Mouse (Mus musculus) myocyte (in vitro differentiated cells): ENCODE measurements around the gene Twnk.
A peak's percentile ranks its signal among the peaks of the same experiment; 100 is the strongest.

ENCODE experiments used
- CEBPB ChIP-seq: IDR thresholded peaks from 2 replicates; pipeline ENCODE4 v1.6.1; 2011; ENCODE audit warnings: mild to moderate bottlenecking, moderate library complexity; ENCODE audit not compliant: poor library complexity, insufficient read depth, severe bottlenecking
- E2F4 ChIP-seq: IDR thresholded peaks from one replicate; pipeline ENCODE4 v1.6.1; 2011; ENCODE audit warnings: mild to moderate bottlenecking, control low read depth, moderate library complexity; ENCODE audit not compliant: insufficient read depth
- MAX ChIP-seq: IDR thresholded peaks from one replicate; pipeline ENCODE4 v1.6.1; 2011; ENCODE audit warnings: low read depth, mild to moderate bottlenecking, control low read depth
- MYOG ChIP-seq, 3 experiments: IDR thresholded peaks; one replicate each; pipeline ENCODE4 v1.6.1; 2011; ENCODE audit warnings: control low read depth in 2 of 3, low read depth in 2 of 3, mild to moderate bottlenecking in 2 of 3; ENCODE audit not compliant: insufficient read length in 2 of 3, control insufficient read depth in 1 of 3, insufficient read depth in 1 of 3
- POLR2A ChIP-seq: IDR thresholded peaks from one replicate; pipeline ENCODE4 v1.6.1; 2011; ENCODE audit warnings: low read depth, mild to moderate bottlenecking, control low read depth, moderate library complexity; ENCODE audit not compliant: insufficient read length
- POLR2AphosphoS2 ChIP-seq: IDR thresholded peaks from one replicate; pipeline ENCODE4 v1.6.1; 2011; ENCODE audit warnings: low read depth, control low read depth; ENCODE audit not compliant: insufficient read length
- TCF12 ChIP-seq: IDR thresholded peaks from one replicate; pipeline ENCODE4 v1.6.1; 2011; ENCODE audit warnings: mild to moderate bottlenecking, control low read depth; ENCODE audit not compliant: poor library complexity, insufficient read depth, severe bottlenecking
- USF1 ChIP-seq: IDR thresholded peaks from one replicate; pipeline ENCODE4 v1.6.1; 2011; ENCODE audit warnings: low read depth, mild to moderate bottlenecking, control low read depth, moderate library complexity

- TF ChIP-seq POLR2A = no peak
- no peak for TF ChIP-seq E2F4
- no peak for TF ChIP-seq MAX
- TF ChIP-seq MYOG (IDR thresholded peaks at IDR 0.05; ENCODE audit: control insufficient read depth in 1 of 3, insufficient read depth in 1 of 3, insufficient read length in 2 of 3, low read depth in 2 of 3) = no peak
- TF ChIP-seq CEBPB = no peak
- TF ChIP-seq POLR2AphosphoS2 = peak; percentile 30
- TF ChIP-seq USF1 = no peak
- no peak for TF ChIP-seq TCF12
Measured at GRCm38 (mm10) chr19:45049523-45049922, 44.1 kb downstream of the Twnk start.
